Mouse (Mus musculus): ENCODE data around the gene Cdh8.
"Not testable (repeated sequence)": the region's sequence is repeated elsewhere in the genome, so short reads cannot be mapped to it uniquely, and the experiment has no call there.

Cdh8 gene

DNA sequence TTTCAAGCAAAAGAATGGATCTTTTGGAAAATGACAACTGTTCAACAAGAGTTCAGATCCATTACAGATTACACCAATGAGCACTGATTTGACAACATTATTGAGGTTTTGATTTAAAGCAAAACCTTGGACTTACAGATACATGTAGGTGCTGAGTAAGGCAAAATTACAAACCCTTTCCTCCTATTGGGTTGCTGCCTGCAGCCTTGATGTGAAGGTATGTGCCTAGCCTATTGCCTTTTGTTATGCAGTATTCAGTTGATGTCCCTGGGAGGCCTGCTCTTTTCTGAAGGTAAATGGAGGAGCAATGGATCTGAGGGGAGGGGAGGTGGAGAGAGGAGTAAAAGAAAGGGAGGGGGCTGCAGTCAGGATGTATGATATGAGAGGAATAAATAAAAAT is 135.9 kb downstream of the Cdh8 start:
- DNase-seq (ENCODE audit: low spot score) = no peak

DNA sequence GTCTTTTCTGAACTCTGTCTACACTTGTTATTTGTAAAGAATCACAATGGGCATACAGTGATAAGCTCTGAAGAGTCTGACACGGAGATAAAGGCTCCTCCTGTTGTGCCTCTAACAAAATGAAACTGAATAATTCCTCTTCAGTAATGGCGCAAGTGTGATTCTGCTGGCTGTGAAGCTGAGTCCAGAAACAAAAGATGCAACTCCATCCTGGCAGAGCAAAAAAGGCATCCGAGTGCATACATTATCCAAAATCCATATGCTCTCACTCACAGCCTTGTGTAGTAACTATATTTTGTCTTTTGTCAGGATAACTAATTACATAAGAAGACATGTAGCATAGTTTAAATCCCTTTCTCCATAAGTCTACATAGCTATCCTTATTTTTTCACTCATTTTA is 149.1 kb downstream of the Cdh8 start:
- DNase-seq (ENCODE audit: low spot score) = no peak

DNA sequence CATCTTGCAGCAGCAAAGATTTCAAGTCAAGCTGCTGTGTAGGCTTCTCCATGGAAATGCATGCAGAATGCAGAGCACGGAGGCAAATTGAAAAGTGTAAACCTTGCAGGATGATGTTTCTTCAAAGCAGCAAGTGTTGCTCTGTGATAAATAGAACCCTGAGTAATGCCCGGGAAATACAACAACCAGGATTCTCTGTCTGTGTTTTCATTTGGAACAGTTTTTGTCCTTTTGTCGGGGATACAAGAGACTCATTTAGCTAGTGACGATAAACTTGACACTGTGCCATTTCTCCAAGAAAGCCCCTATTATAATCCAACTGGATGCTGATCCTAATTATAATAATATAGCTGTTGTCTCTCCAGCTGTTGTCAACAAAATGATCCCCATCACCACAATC is 181.9 kb downstream of the Cdh8 start:
- no peak for DNase-seq (ENCODE audit: low spot score)

GRCm38 (mm10) chr8:99223697-99224096 is 192.6 kb downstream of the Cdh8 start:
- no peak for DNase-seq (ENCODE audit: low spot score)

DNA sequence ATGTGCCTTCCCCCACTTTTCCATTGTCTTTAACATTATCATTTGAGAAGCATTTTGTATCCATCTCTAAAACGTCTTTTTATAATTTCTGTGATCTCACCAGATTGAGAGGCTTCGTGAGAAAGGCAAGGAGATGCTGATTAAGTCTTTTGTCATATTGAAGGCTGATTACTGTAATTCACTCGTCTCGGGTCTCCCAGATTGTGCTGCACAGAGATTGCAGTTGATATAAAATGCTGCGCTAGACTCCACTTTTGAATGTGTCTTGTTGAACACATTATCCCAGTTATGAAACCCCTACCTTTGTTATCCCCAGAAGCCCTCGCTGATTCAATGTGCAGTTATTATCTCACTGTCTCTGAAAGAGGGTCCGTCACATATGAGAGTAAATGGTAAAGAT is 211.1 kb downstream of the Cdh8 start:
- DNase-seq (ENCODE audit: low spot score) = no peak

DNA sequence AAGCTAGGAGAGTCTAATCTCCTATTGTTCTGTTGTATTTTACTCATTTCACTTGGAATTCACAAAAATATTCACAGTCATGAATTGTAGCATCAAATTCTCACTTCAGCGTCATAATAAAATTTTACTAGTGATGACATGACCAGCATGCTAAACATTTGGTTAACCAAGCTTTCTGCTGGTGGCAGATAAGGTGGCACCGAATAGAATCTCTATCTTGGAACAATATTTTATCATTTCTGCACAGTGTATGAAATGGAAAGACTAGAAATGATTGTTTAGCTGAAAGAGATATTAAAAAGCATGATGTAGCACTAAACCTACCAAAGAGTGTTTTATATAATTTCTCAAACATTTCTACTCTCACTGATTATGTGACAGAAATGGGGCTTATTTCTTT is 225.6 kb downstream of the Cdh8 start:
- DNase-seq (ENCODE audit: low spot score) = no peak

GRCm38 (mm10) chr8:99186879-99187278 is 229.4 kb downstream of the Cdh8 start:
- DNase-seq (ENCODE audit: low spot score) = no peak

GRCm38 (mm10) chr8:99184186-99184585 is 232.1 kb downstream of the Cdh8 start:
- DNase-seq (ENCODE audit: low spot score) = no peak

DNA sequence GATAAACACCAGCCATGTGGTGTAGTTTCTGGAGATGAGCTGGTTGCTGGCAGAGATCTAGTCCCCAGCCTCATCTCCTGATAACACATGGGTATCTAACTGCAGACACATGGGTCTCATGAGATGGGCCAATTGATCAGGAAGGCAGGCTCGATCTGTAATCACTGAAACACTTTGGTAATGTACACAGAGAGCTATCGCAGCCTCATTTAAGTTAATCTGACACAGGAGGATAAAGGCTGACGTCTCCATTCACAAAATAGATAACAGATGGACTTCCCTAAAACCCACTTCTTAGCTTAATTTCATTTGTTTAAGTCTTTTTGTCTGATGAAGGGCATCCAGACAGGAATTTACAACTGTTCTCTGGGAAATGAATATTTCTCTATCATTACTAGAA is 249.3 kb downstream of the Cdh8 start:
- no peak for DNase-seq (ENCODE audit: low spot score)

DNA sequence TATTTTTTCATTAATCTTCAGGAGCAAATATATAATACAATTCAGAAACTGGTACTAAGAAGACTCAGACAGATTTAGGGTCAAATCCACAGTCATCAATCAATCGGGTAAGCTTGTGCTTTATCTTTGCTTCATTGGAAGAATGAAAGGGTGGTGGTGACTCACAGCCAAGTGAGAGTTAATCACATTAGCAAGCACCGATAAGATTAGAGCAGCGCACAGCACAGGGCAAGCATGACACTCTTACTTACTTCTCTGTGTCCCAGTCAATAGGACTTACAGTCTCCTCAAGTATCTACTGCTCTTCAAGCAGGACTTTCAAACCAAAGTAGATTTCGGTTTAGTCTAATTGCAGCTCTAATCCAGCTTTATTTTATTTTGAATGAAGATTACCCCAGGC is 254.6 kb downstream of the Cdh8 start:
- no peak for DNase-seq (ENCODE audit: low spot score)

DNA sequence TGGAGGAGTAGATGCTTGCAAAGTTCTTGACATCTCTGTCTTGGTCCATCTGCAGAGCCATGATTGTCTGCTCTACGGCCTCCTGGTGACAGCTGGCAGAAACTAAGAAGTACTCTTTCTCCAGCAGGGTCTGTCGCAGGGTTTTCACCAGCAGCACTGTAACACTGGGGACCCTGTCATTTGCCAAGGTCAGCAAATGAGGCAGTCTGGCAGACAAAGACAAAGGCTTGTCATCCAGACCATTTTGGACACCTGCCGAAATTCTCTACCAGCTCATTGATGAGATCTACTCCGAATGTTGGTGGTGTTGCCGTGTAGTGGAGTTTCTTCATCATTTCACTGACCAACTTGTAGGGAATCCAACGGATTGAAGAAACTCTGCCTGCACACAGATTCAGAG is 270.8 kb downstream of the Cdh8 start:
- DNase-seq (ENCODE audit: low spot score) = no peak

DNA sequence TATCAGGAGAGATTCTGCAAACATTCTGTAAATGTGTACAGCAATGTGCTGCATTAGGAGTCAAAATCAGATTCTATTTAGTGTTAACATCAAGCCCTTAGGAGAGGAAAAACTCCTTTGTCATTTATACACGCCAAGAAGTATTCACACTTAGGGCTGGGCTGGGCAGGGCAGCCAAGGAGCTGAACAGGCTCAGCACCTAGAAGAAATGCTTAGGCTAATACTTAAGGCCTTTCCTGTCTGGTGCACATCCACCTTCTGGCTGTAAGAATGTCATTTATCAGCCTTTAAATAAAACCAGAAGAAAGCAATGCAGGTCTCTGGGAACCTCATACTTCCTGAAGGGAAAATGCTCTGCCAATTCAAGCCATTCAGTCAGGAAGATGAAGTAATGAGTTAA is 271.5 kb downstream of the Cdh8 start:
- not testable (repeated sequence) for DNase-seq (ENCODE audit: low spot score)

DNA sequence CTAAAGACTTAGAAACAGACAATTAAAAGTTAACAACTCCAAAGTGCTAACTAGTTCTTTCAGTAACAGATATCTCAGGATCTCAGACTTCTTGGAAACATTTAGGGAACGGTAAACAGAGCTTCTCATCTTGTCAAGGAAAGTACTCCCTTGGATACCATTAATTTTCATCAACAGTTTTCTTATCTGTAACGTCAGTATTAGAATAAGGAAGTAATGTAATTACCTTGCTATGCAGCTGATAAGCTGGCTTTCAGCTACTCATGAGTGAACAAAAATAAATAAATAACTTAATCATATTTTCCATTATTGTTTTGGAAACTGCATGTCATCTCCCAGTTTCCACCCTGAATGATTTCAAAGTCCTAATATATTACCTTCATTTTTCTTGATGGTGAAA is 317.8 kb downstream of the Cdh8 start:
- no peak for DNase-seq (ENCODE audit: low spot score)

GRCm38 (mm10) chr8:99051344-99051743 is 364.9 kb downstream of the Cdh8 start:
- DNase-seq (ENCODE audit: low spot score) = no peak

DNA sequence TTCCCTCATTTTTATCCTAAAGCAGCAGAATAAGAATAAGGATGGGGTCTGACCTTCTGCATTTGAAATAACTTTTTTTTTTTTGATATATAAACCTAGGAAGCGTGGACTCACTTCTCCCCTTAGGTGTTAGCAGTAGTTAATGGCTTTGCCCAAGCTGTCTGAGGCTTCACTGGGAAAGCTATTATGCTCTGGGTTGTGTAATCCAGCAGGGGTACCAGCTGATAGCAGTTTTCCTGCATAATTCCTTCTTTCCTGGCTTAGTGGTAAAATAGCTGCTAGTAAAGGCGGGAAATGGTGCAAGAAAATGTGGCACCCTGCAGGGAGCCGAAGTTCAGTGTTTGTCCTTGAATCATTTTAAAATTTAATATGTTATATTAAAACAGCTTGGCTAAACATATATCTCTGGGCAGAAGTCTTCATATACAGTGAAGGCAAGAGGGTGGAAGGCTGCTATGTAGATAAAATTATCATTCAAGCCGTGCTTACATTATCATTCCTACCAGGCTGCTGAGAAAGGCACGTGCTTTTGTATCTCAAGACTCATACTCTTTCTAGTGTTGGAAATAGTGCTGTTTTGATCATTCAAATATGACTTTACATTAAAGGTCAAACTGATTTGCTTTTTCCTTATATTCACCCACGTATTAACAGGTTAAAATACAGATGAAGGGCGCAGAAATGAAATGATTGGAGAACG is 367.5 kb downstream of the Cdh8 start:
- no peak for DNase-seq (ENCODE audit: low spot score)

- DNase-seq (ENCODE audit: low spot score) = no peak
These were observed 375.8 kb downstream of the Cdh8 start for GRCm38 (mm10) chr8:99040423-99040822.

DNA sequence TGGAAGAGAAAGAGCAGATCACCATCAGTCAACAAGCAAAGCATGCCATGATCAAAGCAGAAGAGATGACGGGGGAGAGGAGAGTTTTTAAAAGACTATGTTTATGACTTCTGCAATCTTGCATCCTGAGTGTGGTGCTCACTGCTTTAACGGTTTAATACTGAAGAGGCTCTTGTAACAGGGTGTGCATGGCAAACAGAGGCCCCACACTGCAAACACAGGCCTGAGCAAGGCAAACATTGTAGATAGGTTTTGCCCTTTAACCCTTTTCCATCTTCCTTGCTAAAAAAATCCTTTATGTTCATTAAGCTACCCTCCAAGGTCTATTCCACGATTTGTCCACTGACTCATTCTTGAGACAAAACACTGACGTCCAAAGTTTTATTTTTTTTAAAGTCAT is 385.2 kb downstream of the Cdh8 start:
- no peak for DNase-seq (ENCODE audit: low spot score)

Measured in c-Kit-positive CD71-positive TER-119-positive erythroid progenitor cells, embryonic 14.5 days (primary cell).